ENCODE assay signal across 9 mouse cellular contexts in the genomic region with DNA sequence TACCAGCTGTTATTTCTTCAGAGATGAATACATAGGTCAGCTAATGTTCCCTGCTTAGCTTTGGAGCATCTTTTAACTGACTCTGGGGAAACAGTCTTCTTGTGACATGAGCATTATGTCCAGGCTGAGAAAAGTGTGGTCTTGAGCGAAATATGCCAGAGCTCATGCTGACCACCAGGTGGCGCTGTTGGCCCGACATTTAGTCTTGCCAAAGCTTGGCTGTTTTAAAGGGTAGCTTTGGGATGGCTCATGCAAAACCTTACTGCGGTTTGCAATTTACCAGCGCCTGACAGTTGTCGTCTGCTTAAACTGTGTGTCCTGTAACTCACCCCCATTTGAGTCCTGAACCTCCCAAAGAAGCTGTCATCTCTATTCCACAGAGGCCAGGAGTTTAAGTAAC.
DNase-seq lines count a peak whose midpoint lies in the region; ATAC-seq and TF ChIP-seq lines count a peak whose summit lies in the region.
"Had no signal": no experiment of that assay in that cellular context is flagged by ENCODE, and none has a peak within 500 bp of the region (broad histone marks: within the 10 kb centered on the region; RNA-seq: fewer than 3 reads in every experiment).

No protein-coding gene starts in this region.

- WGBS in intestine, embryonic 14.5 days = 11% methylated on average over 6 of the region's 6 CpGs
- 14% methylated on average over 6 of the region's 6 CpGs for WGBS in intestine, embryonic 15.5 days
- WGBS in forebrain, embryonic 15.5 days = 12% methylated on average over 6 of the region's 6 CpGs
- 8% methylated on average over 6 of the region's 6 CpGs for WGBS in midbrain, postnatal 0 days

- no peak overlapping the region for H3K27ac ChIP-seq in intestine, embryonic 14.5 days (ENCODE audit: low read depth)
- no peak overlapping the region for H3K27ac ChIP-seq in intestine, embryonic 15.5 days
- H3K27ac ChIP-seq in forebrain, embryonic 15.5 days (replicated peaks) = no peak overlapping the region
- no peak overlapping the region for H3K27ac ChIP-seq in midbrain, postnatal 0 days (ENCODE audit: low read depth, low read length)
- H3K27ac ChIP-seq: embryonic facial prominence, embryonic 12.5 days had no signal

- H3K9me3 ChIP-seq in intestine, embryonic 14.5 days (ENCODE audit: control insufficient read depth, low read length) = no peaks in the 10 kb centered on the region
- H3K9me3 ChIP-seq in intestine, embryonic 15.5 days = no peaks in the 10 kb centered on the region
- no peaks in the 10 kb centered on the region for H3K9me3 ChIP-seq in forebrain, embryonic 15.5 days
- H3K9me3 ChIP-seq in midbrain, postnatal 0 days (ENCODE audit: low read length) = no peaks in the 10 kb centered on the region
- H3K9me3 ChIP-seq: embryonic facial prominence, embryonic 12.5 days had no signal

- no peak overlapping the region for H3K4me3 ChIP-seq in intestine, embryonic 14.5 days (ENCODE audit: low read depth, low read length)
- no peak overlapping the region for H3K4me3 ChIP-seq in intestine, embryonic 15.5 days (replicated peaks)
- H3K4me3 ChIP-seq in forebrain, embryonic 15.5 days = no peak overlapping the region
- no peak overlapping the region for H3K4me3 ChIP-seq in midbrain, postnatal 0 days (ENCODE audit: low read depth, low read length)
- H3K4me3 ChIP-seq: embryonic facial prominence, embryonic 12.5 days had no signal

- no peak overlapping the region for H3K4me2 ChIP-seq in intestine, embryonic 14.5 days (ENCODE audit: low read length)
- no peak overlapping the region for H3K4me2 ChIP-seq in intestine, embryonic 15.5 days (replicated peaks)
- H3K4me2 ChIP-seq in forebrain, embryonic 15.5 days (replicated peaks) = no peak overlapping the region
- no peak overlapping the region for H3K4me2 ChIP-seq in midbrain, postnatal 0 days (ENCODE audit: low read depth, low read length, poor library complexity, severe bottlenecking)
- H3K4me2 ChIP-seq: embryonic facial prominence, embryonic 12.5 days had no signal

- H3K4me1 ChIP-seq in intestine, embryonic 14.5 days (replicated peaks; ENCODE audit: control insufficient read depth, insufficient read depth, low read length) = no peaks in the 10 kb centered on the region
- H3K4me1 ChIP-seq in intestine, embryonic 15.5 days (replicated peaks) = no peaks in the 10 kb centered on the region
- H3K4me1 ChIP-seq in forebrain, embryonic 15.5 days = no peaks in the 10 kb centered on the region
- no peaks in the 10 kb centered on the region for H3K4me1 ChIP-seq in midbrain, postnatal 0 days (ENCODE audit: insufficient read depth, low read length)
- H3K4me1 ChIP-seq: embryonic facial prominence, embryonic 12.5 days had no signal

- DNase-seq in intestine, embryonic 14.5 days (ENCODE audit: low spot score) = peak; percentile 95
- DNase-seq in cerebellum, adult 11 months = peak; percentile 69
- peak; percentile 64 for DNase-seq in hindlimb bud, embryonic 11.5 days (ENCODE audit: extremely low spot score, low read depth, low spot score)
- DNase-seq in left cerebral cortex, postnatal 10 days (ENCODE audit: extremely low spot score in 1 of 2, low spot score in 2 of 2) = peak; percentile 72 to 87
- DNase-seq in midbrain, postnatal 0 days (ENCODE audit: low spot score) = peak; percentile 88
- peak; percentile 62 to 90 for DNase-seq in spleen, postnatal 4 days (ENCODE audit: low spot score in 2 of 2)

- 0 out of 2 replicates have a peak, but pooled peaks cover 3% of the 10 kb centered on the region for H3K27me3 ChIP-seq in intestine, embryonic 14.5 days (replicated peaks; ENCODE audit: control insufficient read depth, insufficient read depth, low read length)
- H3K27me3 ChIP-seq in intestine, embryonic 15.5 days (replicated peaks) = no peaks in the 10 kb centered on the region
- H3K27me3 ChIP-seq in forebrain, embryonic 15.5 days = no peaks in the 10 kb centered on the region
- H3K27me3 ChIP-seq in midbrain, postnatal 0 days (ENCODE audit: insufficient read depth, low read length) = no peaks in the 10 kb centered on the region
- H3K27me3 ChIP-seq: embryonic facial prominence, embryonic 12.5 days had no signal

- no peak for ATAC-seq in intestine, embryonic 14.5 days (replicated peaks; ENCODE audit: low FRiP score, low TSS enrichment, low read depth)
- ATAC-seq in intestine, embryonic 15.5 days = no peak
- peak; percentile 64 for ATAC-seq in forebrain, embryonic 15.5 days (replicated peaks)
- ATAC-seq in midbrain, postnatal 0 days (ENCODE audit: low FRiP score) = no peak

- intact Hi-C loops in left cerebral cortex, postnatal 10 days (cut with DNase I) = loop anchor here (1.0 to 10.0 kb wide), 4 partner anchors 138 to 1002 kb away; no protein-coding TSS in a partner anchor

- peak; percentile 99 for TF ChIP-seq CTCF in midbrain, postnatal 0 days (IDR thresholded peaks at IDR 0.05)

- H3K36me3 ChIP-seq in intestine, embryonic 14.5 days (ENCODE audit: control insufficient read depth, insufficient read depth, low read length) = no peaks in the 10 kb centered on the region
- no peaks in the 10 kb centered on the region for H3K36me3 ChIP-seq in intestine, embryonic 15.5 days
- H3K36me3 ChIP-seq in forebrain, embryonic 15.5 days = no peaks in the 10 kb centered on the region
- no peaks in the 10 kb centered on the region for H3K36me3 ChIP-seq in midbrain, postnatal 0 days (ENCODE audit: insufficient read depth, low read length)
- H3K36me3 ChIP-seq: embryonic facial prominence, embryonic 12.5 days had no signal

- H3K9ac ChIP-seq in intestine, embryonic 14.5 days (ENCODE audit: low read length) = no peak overlapping the region
- H3K9ac ChIP-seq in intestine, embryonic 15.5 days = no peak overlapping the region
- no peak overlapping the region for H3K9ac ChIP-seq in forebrain, embryonic 15.5 days (replicated peaks)
- no peak overlapping the region for H3K9ac ChIP-seq in midbrain, postnatal 0 days (replicated peaks; ENCODE audit: low read length, poor library complexity, severe bottlenecking)
- H3K9ac ChIP-seq: embryonic facial prominence, embryonic 12.5 days had no signal
